Mouse (Mus musculus): Measurements from ENCODE around the gene Basp1.

GRCm38 (mm10) chr15:25322111-25322510, 91.5 kb downstream of the Basp1 start:
- no peak for TF ChIP-seq CTCF (IDR thresholded peaks at IDR 0.05; ENCODE audit: borderline replicate concordance, control insufficient read depth, extremely low read depth, insufficient read depth, low read length, poor library complexity)
- TF ChIP-seq POLR2A (IDR thresholded peaks at IDR 0.05; ENCODE audit: control insufficient read depth, extremely low read depth, insufficient read depth, low read length, poor library complexity): no peak
